Mouse (Mus musculus) right cerebral cortex, adult 2 months (tissue): ENCODE results near the gene Spata16.

Experiments
- DNase-seq, 2 experiments: peaks; one replicate each; pipeline ENCODE4 v3.0.0; 2021 to 2022; ENCODE audit warnings: low spot score in 2 of 2

Gene Spata16

DNA sequence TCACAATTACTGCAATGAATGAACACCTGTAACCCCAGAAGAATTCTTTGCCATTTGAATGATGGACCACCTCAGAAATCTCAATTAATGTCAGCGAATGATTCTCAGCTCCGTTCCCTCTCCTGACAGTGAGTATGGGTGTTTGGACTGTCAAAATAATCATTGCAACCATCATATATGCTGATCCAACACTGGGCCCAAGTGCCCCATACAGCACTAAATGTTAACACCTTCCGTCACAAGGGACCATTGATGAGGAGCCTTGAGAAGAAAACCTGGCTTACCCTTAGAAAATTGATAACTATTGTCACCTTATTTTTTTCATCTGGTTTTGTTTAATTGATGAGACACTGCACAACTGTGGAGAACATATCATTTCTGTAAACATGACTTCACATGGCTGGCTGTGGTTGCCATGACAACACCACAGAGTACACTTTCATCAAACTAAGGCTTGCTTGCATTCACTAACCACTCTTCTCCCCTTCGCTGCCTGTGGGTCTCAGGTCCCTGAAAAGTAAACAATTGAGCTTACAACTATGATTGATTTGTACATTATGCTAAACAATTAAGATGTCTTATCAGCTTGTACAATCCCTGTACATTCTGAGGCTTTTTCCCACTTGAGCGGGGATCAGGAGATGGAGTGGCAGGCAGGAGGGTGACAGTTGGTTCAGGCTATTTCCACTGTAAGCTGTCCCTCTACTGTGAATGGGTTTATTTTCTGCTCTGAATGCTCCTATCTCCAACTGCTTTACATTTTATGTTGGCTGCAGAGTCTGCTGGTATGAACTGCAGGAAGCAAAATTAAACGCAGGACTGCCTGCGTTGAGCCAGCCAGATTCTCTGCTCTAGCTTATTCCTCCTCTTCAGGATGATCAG, 189.8 kb downstream of the Spata16 start:
- peak; percentile 43 to 44 for DNase-seq

DNA sequence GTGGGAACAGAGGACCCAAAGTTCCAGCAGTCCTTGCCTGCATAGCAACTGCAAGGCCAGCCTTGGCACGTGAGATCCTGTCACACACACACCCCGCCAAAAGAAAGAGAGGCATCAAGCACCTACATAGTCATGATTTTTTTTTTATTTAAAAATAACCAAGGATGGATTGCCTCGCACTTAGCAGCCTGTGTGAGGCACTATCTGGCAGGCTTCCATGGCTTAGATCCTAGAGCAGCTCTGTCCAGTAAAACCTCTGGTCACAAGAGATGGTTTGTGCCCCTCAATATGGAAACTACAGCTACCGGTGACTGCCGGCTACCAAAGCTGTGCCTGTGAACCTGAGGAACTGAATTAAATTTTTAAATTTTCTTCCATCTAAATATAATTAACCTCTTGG, 195.5 kb downstream of the Spata16 start:
- DNase-seq: no peak

DNA sequence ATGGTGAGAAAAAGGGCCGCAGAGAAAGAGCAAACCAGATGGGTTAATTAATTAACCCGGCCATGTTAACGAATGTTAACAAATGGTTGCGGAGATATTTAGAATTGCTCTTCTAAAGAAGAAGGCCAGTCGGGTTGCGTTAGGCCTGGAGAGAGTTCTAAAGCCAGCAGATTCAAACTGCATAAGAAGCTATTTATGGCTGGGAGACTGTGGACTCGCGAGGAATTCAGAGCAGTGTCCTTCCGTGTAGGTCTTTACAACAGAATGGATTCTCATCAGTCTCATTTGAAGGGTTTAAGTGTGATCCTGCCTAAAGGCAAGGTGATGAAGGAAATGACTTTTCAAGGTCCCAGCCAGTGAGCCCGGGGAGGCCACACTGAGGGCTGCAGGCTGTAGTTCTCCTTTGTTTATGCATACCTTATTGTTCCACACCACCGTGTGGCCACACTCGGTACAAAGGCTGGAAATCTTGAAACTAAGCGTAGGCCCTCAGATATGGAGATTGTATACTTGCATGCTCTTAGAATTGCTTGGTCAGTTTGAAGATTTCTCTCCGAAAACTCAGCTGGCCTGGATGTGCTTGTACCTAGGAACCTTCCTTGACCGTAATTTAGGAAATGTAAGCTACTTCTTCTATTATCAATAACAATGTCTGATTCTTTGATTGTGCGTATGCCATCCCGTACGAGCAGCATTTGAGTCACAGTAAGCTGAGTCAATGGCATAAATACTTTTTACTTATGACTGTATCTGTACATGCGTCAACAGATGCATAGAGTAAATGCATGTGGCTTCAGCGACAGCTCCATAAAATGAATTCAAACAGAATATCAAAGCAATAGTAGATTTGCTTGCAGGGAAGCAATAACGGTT, 197.0 kb downstream of the Spata16 start:
- peak; percentile 67 to 80 for DNase-seq

DNA sequence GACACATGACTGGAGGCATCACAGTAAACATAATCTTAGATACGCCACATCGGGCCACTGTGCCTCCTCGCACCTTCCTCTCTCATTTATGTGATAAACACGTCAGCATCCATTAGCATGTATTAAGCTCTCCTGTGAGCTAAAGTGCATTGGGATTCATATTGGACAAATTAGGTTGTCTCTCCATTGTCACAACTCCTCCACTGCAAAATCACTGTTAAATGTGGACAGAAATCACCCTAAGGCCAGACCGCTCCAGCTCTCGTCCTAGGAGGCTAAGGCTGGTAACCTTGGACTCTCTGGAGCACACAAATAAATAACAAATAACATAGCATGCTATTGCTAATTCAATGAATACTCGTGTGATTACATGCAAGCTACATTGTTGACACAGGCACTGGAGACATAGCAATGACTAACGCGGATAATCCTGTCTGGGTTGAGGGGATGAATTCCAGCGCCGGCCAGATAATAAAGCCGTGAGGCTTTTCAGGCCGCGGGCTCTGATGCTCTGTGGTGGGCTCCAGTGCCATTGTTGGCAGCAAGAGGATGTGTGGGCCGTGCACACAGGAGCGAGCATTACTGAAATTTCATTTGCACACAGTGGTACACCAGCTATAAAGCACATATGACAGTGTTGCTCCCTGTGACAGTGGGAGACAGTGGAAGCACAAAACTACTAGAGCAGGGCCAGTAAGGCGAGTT, 197.8 kb downstream of the Spata16 start:
- DNase-seq: no peak

DNA sequence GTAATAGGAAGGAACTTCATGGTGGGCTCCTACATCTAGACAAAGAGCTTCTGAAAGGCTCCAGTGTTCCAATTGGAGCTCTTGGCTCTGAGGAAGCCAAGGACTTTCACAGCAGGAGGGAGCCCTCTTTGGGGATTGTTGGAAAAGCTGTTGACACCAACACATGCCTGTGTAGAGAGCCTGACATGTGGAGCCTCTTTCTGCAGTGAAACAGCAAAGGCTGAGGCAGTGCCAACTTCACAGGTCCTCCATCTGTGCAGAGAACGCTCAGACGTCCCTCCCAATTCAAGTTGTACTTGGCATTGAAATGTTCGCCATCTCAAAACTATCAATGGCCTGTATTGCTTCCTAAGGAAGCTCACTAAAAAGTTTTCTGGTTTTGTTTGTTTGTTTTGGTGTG, 207.6 kb downstream of the Spata16 start:
- no peak for DNase-seq

DNA sequence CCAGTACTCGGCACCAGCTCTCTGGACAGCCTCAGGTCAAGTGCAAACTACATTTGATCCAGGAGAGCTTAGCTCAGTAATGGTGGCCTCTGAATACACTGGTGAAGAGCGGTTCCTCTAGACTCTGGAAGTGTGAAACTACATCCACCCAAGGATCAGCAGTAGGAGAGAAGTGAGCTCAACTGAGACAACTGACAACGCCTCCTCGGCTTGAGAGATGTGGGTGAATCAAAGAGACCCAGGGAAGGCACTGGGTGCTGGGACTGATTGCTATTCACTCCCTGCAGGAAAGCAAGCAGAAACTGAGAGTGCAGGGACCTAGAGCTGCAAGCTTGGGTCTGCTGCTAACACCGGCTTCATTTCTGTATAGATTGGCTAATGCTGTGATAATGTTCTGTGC, 210.5 kb downstream of the Spata16 start:
- DNase-seq: no peak

DNA sequence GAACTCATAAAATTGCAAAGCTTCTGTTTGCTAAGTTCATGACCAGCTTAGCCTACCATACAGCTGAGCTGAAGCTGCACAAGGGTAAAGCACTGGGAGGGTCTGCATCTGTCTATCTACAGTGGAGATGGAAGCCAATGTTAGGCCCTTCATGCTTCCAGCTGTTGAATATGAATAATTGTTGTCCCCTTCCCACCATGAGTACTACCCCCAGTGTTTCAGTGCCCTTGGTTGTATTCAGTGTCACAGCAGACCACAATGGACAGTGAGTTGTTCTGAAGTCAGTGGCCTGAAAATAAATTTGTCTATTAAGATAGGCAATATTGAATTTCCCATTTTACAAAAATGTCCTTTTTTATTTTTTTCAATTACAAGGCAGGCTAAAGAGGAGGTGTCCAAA, 212.8 kb downstream of the Spata16 start:
- DNase-seq: no peak

DNA sequence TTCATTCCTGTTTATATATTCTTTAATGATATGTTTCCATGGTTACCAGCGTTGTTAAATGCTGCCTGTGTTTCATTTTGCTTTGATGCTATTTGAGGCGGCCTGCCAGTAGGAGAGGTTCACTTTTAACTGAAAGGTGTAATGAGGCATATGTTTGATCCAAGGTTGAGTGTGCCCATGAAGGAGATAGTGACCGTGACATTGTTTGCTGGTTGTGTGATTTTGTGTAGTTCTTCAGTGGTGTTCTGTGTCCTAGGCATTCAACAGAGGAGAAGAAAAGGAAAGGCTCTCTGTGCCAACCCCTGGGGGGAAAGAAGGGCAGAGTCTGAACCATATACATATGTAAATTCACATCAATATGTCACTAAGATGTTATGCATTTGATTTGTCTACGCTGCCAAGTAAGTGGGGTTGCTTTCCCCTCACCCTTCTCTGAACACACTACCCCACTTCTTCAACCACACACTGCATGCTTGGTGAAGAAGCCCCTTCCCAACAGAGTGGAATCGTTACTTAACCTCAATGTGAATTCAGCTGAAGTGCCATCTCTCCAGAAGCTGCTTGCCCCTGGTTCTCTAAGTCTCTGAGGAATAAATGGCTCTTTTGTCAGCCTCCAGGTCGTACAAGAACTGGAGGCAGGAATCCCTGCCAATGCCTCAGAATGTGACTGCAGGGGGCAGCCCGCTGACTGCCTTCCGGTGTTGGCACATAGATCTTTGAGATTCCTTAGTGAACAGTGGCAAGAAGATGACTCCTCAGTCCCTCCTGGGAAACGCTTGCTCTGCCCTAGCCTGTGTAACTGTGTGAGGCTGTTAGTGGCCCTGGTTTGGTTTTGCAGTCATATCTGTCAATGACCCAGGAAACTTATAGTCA, 213.5 kb downstream of the Spata16 start:
- DNase-seq: no peak

DNA sequence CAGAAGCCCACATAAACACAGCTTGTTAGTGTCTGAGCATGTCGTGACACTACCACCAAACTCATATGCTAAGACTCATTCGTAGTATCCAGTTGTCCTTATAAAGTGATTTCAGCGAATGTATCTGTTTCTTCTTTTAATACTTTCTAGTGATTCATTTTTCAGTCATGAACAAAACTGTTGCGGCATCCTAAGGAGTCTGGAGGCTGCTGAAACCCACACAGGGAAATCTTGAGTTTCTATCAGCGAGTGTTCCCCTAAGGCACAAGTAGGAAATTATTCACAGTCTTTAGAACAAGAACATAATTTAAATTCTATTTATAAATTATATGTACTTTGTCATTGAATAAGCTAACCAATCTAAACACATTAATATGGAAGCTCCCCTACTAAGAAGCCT, 216.1 kb downstream of the Spata16 start:
- DNase-seq: no peak

DNA sequence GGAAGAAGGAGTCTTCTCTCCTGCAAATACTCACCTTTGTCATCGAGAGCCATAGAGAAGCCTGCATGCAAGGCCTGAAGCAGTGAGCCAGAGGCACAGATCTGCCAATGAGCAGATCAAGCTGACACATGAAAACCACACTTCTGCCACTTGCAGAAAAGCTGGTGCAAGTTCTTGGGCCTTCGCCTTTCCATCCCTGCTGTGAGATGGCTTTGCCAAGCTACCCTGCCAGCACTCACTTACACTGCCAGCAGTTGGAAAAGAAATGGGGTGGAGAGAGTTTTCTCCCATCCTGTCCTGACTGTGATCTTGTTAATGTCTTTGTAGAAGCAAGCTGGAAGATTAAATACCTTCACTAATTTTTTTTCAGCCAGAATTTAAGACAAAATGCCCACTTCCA, 237.3 kb downstream of the Spata16 start:
- DNase-seq: no peak

DNA sequence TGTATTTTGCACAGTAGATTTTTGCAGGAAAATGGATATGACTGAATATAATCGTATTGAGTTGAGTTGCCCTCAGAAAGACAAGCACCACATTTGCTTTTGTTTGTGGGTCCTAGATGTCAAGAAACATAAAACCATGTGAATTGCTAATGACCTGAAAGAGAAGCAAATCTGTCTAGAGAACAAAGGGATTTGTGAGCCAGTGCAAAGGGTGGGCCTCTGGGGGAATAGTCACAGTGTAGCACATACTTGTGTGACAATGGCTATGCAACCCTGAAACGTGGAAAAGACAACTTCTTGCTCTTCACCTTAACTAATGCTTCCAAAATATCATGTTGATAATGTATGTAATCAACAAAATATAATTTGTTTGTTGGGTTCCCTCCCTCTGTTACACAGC, 239.9 kb downstream of the Spata16 start:
- no peak for DNase-seq

DNA sequence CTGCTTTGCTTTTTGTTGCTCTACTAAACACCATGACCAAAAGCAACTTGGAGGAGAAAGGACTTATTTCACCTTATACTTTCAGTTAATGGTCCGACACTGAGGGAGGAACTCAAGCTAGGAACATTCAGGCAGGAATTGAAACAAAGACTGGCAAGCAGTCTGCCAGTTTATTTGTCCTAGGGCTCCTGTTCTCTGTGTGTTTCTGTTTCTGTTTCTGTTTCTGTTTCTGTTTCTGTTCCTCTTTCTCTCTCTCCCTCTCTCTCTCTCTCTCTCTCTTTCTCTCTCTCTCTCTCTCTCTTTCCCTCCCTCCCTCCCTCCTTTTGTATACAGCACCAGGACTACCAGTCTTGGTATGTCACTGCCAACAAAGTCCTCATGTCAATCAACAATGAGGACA, 279.2 kb downstream of the Spata16 start:
- DNase-seq: no peak

DNA sequence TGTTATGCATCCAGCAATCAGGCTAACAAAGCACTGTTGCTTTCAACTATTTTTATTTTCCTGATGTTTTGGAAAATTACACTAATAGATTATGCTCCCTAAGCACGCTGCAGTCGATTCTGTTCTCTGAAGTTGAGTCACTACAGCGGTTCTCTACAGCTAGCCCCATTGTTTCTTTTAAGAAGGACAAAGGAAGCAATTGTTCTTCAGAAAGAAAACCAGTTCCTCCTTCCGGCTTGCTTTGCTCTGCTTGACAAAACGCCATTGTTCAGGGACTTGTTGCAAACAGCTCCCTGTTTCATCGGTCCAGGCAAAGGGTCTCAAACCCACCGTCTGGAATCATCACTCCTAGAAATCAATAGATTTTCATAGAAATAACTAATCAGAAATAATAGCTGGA, 283.6 kb downstream of the Spata16 start:
- no peak for DNase-seq

DNA sequence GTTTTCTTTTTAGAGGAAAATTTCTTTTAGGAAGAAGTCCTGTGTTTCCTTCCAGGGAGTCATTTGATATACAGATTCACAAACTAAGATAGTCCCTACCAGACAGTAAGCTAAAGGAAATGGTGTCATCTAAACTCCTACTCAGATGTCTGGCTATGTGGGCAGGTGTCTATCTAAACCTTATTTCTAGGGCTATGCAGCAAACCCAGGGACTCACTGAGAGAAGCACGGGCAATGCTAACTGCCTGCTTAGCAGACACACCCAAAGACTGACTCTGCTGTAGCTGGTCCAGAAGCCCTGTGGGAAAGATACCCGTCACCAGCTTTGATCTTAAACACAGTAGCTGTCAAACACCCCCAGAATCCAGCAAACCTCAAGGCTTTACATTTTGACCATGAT, 284.2 kb downstream of the Spata16 start:
- peak; percentile 29 to 36 for DNase-seq

DNA sequence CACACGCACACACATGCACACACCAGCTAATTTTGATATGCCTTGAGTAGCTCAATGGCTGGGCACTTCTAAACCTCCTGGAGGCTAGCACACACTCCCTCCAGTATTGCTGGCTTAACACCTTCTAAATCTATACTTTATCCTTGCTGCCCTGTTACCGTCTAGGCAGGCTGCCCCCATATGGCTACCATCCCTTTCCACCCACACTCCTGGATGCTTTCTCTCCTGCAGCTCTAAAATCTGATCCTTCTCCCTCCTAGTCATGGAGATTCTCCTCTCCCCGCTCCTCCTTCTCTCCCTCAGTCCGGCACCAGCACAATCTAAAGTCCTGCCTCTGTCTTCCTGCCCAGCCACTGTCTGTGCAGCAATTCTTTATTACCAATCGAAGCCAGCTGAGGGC, 286.0 kb downstream of the Spata16 start:
- DNase-seq: no peak

DNA sequence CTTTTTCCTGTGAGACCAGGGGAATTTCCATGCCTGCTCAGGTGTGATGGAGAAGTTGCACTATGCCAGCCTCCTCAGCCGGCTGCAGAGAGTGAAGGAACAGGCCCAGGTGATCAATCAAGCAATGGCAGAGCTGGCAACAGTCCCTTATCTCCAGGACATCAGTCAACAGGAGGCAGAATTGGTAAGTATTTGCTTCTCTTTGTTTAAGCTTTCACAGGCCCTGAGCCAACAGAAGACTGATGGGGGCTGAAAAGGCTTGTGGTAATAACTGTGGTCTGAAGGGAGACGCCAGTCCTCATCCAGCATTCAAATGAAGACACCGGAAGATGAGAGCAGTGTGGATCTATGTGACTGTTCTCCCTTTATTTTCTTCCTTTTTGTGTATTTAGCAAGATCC, 286.8 kb downstream of the Spata16 start:
- DNase-seq: no peak

DNA sequence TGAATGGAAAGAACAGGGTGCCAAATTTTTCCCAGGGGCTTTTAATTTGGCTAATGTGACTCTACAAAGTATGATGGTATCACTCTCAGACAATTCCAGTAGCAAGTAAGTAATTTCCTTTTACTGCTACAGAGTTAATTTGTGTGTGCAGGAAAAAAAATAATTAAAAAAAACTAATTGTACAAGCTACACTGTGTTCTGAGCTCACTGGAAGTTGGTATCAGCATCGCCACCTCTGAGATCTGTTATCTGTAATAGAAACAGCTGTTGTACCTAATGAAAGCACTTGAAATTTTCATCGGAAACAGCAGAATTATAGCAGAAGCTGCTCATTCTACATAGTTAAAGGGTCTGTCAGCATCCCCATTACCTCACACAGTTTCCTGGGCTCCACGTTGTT, 295.7 kb downstream of the Spata16 start:
- DNase-seq: no peak

DNA sequence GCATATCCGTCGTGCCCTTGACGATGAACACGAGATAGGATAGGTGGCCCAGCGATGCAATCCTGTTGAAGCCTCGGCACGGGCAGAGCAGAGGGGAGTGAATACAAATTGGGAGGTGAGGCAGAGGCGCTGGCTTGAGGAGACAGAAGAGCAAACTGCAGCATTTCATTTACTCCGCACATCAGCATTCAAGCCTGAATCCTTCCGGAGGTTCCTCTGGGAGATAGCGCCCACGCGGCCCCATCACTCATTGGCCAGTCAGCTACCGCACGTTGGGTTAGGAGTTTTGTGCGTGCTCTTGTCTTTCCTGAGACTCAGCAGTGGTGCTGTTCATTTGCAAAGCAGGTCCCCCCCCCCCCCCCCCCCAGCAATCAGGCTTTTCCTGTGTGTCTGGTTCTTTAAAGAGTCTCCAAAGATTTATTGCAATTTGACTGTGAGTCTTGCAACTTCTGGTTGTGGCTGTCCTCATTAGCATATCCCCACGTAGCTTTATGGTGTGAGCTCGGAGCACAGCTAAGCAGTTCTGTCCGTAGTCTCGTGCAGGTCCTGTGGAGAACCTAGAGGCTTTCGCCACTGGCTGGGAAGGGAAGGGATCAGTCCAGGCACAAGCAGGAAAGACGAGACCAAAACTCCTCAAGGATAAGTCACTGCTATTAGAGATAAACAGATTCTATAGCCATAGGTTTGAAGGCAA, 299.6 kb downstream of the Spata16 start:
- no peak for DNase-seq

DNA sequence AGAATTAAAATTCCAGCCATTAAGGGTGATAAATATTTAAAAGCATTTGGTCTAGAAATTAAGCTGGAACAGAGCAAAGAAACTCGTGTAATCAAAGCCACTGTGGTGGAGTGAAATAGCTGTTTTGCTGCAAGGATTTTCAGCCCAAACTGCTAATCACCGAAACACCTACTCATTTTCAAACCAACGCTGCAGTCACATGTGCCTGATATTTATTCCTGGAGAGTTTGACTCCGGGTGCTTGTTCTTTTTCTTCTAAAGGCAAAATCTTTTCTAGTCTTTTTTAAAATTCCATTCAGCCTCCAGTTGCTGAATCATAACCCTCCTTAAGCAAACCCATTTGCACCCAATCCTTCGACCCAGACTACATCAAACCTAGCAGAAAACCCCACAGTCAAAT, 329.4 kb downstream of the Spata16 start:
- peak; percentile 31 to 41 for DNase-seq

DNA sequence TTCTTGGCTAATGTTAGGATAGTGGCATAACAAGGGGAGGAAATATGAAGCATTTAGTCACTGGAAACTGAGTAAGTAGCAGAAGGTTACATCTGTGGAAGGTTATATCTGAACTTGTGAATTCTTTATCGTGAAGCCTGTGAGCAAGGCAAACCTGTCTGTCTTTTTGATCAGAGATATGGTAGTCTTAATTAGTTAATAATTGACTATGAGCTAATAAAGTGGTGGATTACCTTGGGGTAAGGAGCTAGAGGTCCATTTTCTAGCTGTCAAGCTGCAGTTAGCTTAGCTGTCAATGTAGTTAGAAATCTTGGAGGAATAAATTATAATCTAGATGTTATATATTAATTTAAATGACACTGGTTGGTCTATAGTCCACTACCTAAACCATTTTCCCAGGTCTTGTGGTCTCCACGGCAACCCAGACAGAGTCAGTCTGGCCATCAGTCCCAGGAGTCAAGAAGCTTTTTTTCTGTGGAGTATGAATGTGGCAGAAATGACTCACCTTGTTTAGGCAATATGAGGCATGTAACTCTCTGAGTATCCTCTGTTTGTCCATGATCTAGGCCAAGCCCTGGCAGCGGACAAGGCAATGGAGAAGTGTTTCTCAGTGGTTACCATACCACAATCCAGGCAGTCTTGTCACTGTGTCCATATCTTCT, 331.6 kb downstream of the Spata16 start:
- no peak for DNase-seq
